Mouse (Mus musculus): ENCODE measurements around the gene Nfatc2ip. TPM values are rescaled to one million over a fixed set of nuclear protein-coding genes. Genes with fewer than 3 reads are reported as not detected.

Gene Nfatc2ip
- polyA plus RNA-seq, 2 experiments: 3.1 to 10.2 TPM

DNA sequence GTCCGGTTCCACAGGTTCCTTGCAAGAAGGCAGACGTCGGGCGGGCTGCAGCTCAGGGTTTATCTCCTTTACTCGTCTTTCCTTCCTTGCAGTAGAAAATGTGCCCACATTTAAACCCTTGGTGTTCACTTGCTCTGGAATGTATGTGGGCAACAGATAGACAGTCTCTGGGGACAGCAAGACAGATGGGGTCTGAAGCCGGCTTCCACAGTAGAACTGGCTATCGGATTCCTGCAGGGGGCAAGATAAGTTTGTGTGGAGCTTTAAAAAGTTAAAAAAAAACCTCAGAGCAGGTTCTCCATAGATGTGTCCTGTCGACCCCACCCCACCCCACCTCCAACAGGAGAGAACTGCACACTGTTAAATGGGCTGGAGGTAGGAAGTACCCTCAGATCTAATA, 48.2 kb downstream of the Nfatc2ip start:
- no peak for ATAC-seq (ENCODE audit: low FRiP score, low read depth)
- H3K9me3 ChIP-seq (ENCODE audit: control insufficient read depth, low read length): no peaks in the 10 kb centered on the region
- no peak for TF ChIP-seq POLR2A (IDR thresholded peaks at IDR 0.05; ENCODE audit: borderline replicate concordance, extremely low read depth, insufficient read depth, insufficient read length)
- no peak overlapping the region for H3K4me3 ChIP-seq (replicated peaks; ENCODE audit: low read length)
- H3K36me3 ChIP-seq (ENCODE audit: control insufficient read depth, insufficient read depth, low read length): no peaks in the 10 kb centered on the region
- WGBS: 72% methylated on average over 8 of the region's 8 CpGs
- H3K4me1 ChIP-seq (ENCODE audit: control insufficient read depth, insufficient read depth, low read length): no peaks in the 10 kb centered on the region
- H3K9ac ChIP-seq (ENCODE audit: low read depth, low read length, severe bottlenecking): no peak overlapping the region
- DNase-seq (ENCODE audit: low spot score): no peak
- no peak overlapping the region for H3K4me2 ChIP-seq (replicated peaks; ENCODE audit: low read depth, low read length, severe bottlenecking)
- no peaks in the 10 kb centered on the region for H3K27me3 ChIP-seq (ENCODE audit: control insufficient read depth, insufficient read depth, low read length)
- H3K27ac ChIP-seq (replicated peaks; ENCODE audit: low read depth, low read length): no peak overlapping the region

DNA sequence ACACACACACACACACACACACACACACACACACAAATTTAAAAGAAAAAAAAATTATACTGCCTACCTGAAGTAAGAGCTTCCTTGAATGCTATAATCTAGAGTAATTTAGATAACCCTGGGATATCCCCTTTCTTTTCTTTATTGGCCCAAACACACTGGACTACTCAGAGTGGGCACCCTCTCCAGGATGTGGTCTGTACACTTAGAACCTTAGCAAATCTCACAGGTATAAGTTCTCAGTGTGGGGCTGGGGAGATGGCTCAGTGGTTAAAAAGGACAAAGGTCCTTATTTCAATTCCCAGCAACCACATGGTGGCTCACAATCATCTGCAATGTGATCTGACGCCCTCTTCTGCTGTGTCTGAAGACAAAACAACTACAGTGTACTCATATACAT, 49.4 kb downstream of the Nfatc2ip start:
- Histone ChIP-seq H3K9me3 (ENCODE audit: control insufficient read depth, low read length) (no peaks in the 10 kb centered on the region), H3K9ac (ENCODE audit: low read depth, low read length, severe bottlenecking) (no peak overlapping the region), H3K4me3 (replicated peaks; ENCODE audit: low read length) (no peak overlapping the region), H3K36me3 (ENCODE audit: control insufficient read depth, insufficient read depth, low read length) (no peaks in the 10 kb centered on the region), H3K4me2 (replicated peaks; ENCODE audit: low read depth, low read length, severe bottlenecking) (no peak overlapping the region), H3K27me3 (ENCODE audit: control insufficient read depth, insufficient read depth, low read length) (no peaks in the 10 kb centered on the region), H3K27ac (replicated peaks; ENCODE audit: low read depth, low read length) (no peak overlapping the region), H3K4me1 (ENCODE audit: control insufficient read depth, insufficient read depth, low read length) (no peaks in the 10 kb centered on the region)
- ATAC-seq (ENCODE audit: low FRiP score, low read depth) (no peak), DNase-seq (ENCODE audit: low spot score) (no peak)
- no peak for TF ChIP-seq POLR2A (IDR thresholded peaks at IDR 0.05; ENCODE audit: borderline replicate concordance, extremely low read depth, insufficient read depth, insufficient read length)
- 47% methylated on average over 1 of the region's 1 CpGs for WGBS

DNA sequence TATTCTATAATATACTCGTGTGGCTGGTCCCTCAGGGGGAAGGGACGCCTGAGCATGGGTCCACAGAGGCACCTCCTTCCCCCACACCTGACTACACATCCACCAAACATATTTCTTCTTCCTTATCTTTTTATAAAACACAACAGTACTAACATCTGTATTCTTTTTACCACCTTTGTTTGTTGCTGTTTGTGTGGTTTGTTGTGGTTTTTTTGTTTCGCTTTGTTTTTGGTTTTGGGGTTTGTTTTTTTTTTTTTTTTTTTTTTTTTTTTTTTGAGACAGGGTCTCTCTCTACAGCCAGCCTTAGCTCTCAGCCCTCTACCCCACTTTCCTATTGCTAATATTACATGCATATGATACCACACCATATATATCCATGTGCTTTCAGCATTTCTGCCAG, 50.6 kb downstream of the Nfatc2ip start:
- Histone ChIP-seq H3K4me3 (replicated peaks; ENCODE audit: low read length) (no peak overlapping the region), H3K27ac (replicated peaks; ENCODE audit: low read depth, low read length) (no peak overlapping the region), H3K4me1 (ENCODE audit: control insufficient read depth, insufficient read depth, low read length) (no peaks in the 10 kb centered on the region), H3K27me3 (ENCODE audit: control insufficient read depth, insufficient read depth, low read length) (no peaks in the 10 kb centered on the region), H3K9ac (ENCODE audit: low read depth, low read length, severe bottlenecking) (no peak overlapping the region), H3K36me3 (ENCODE audit: control insufficient read depth, insufficient read depth, low read length) (no peaks in the 10 kb centered on the region), H3K4me2 (replicated peaks; ENCODE audit: low read depth, low read length, severe bottlenecking) (no peak overlapping the region), H3K9me3 (ENCODE audit: control insufficient read depth, low read length) (no peaks in the 10 kb centered on the region)
- WGBS: 56% methylated on average over 3 of the region's 3 CpGs
- DNase-seq (ENCODE audit: low spot score): no peak
- no peak for TF ChIP-seq POLR2A (IDR thresholded peaks at IDR 0.05; ENCODE audit: borderline replicate concordance, extremely low read depth, insufficient read depth, insufficient read length)
- no peak for ATAC-seq (ENCODE audit: low FRiP score, low read depth)

DNA sequence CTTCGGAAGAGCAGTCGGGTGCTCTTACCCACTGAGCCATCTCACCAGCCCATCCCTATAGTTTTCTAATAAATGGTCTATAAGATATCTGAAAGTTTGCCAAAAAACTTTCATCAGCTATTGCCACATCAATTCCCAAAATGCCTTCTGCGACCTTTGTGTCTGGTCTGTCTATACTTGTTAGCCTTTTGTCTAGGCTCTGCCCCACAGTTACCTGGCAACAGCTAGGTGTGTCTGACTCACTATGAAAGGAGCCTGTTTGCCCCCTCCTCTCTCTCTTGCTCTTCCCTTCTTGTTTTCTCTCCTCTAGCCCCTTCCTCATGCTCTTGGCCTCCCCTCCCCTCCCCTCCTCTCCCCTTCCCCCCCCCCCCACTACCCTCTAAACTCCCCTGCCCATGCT, 51.0 kb downstream of the Nfatc2ip start:
- 59% methylated on average over 3 of the region's 3 CpGs for WGBS
- ATAC-seq (ENCODE audit: low FRiP score, low read depth) (no peak), DNase-seq (ENCODE audit: low spot score) (no peak)
- Histone ChIP-seq H3K4me3 (replicated peaks; ENCODE audit: low read length) (no peak overlapping the region), H3K4me2 (replicated peaks; ENCODE audit: low read depth, low read length, severe bottlenecking) (no peak overlapping the region), H3K9me3 (ENCODE audit: control insufficient read depth, low read length) (no peaks in the 10 kb centered on the region), H3K9ac (ENCODE audit: low read depth, low read length, severe bottlenecking) (no peak overlapping the region), H3K36me3 (ENCODE audit: control insufficient read depth, insufficient read depth, low read length) (no peaks in the 10 kb centered on the region), H3K27ac (replicated peaks; ENCODE audit: low read depth, low read length) (no peak overlapping the region), H3K4me1 (ENCODE audit: control insufficient read depth, insufficient read depth, low read length) (no peaks in the 10 kb centered on the region), H3K27me3 (ENCODE audit: control insufficient read depth, insufficient read depth, low read length) (no peaks in the 10 kb centered on the region)
- TF ChIP-seq POLR2A (IDR thresholded peaks at IDR 0.05; ENCODE audit: borderline replicate concordance, extremely low read depth, insufficient read depth, insufficient read length): no peak

DNA sequence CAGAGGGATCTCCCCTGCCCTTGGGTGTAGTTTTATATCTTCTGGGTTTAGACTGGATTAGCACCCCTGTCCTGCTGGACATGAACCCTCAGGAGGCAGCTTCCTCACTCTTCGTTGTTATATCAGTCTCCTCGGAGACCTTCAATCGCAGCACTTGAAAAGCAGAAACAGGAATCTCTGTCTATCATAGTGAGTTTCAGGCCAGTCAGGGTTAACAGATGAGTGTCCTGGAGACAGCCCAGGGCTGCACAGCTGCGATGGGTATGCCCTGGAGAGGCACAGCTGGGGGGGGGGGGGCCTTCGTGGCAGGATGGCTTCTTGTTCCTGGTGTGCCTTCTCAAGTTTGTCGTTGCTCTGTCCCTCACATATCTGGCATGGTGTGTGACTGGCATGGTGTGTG, 55.6 kb downstream of the Nfatc2ip start:
- ATAC-seq (ENCODE audit: low FRiP score, low read depth) (no peak), DNase-seq (ENCODE audit: low spot score) (no peak)
- Histone ChIP-seq H3K27me3 (ENCODE audit: control insufficient read depth, insufficient read depth, low read length) (no peaks in the 10 kb centered on the region), H3K4me1 (ENCODE audit: control insufficient read depth, insufficient read depth, low read length) (no peaks in the 10 kb centered on the region), H3K27ac (replicated peaks; ENCODE audit: low read depth, low read length) (no peak overlapping the region), H3K9me3 (ENCODE audit: control insufficient read depth, low read length) (no peaks in the 10 kb centered on the region), H3K4me2 (replicated peaks; ENCODE audit: low read depth, low read length, severe bottlenecking) (no peak overlapping the region), H3K36me3 (ENCODE audit: control insufficient read depth, insufficient read depth, low read length) (no peaks in the 10 kb centered on the region), H3K9ac (ENCODE audit: low read depth, low read length, severe bottlenecking) (no peak overlapping the region), H3K4me3 (replicated peaks; ENCODE audit: low read length) (no peak overlapping the region)
- TF ChIP-seq POLR2A (IDR thresholded peaks at IDR 0.05; ENCODE audit: borderline replicate concordance, extremely low read depth, insufficient read depth, insufficient read length): no peak
- 45% methylated on average over 6 of the region's 6 CpGs for WGBS

DNA sequence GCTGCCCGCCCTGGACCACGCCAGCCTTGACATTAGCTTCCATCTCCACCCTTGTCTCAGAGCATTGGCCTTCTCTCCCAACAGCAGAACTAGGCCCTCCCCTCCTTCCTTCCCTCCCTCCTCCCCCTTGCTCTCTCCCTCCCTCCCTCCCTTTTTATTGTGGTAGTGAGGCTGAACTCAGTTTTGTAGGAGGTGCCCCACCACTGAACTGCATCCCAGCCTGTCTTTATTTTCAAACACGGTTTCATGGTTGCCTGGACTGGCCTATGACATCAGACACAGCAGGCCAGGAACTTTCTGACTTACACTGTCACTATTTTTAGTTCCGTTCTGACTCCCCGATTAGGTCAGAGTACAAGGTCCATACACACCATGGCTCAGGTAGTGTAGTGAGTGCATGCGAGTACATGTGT, 56.3 kb downstream of the Nfatc2ip start:
- H3K9ac ChIP-seq (ENCODE audit: low read depth, low read length, severe bottlenecking): no peak overlapping the region
- no peaks in the 10 kb centered on the region for H3K4me1 ChIP-seq (ENCODE audit: control insufficient read depth, insufficient read depth, low read length)
- TF ChIP-seq POLR2A (IDR thresholded peaks at IDR 0.05; ENCODE audit: borderline replicate concordance, extremely low read depth, insufficient read depth, insufficient read length): no peak
- WGBS: 78% methylated on average over 6 of the region's 6 CpGs
- no peaks in the 10 kb centered on the region for H3K9me3 ChIP-seq (ENCODE audit: control insufficient read depth, low read length)
- no peak for DNase-seq (ENCODE audit: low spot score)
- no peak overlapping the region for H3K4me2 ChIP-seq (replicated peaks; ENCODE audit: low read depth, low read length, severe bottlenecking)
- H3K36me3 ChIP-seq (ENCODE audit: control insufficient read depth, insufficient read depth, low read length): no peaks in the 10 kb centered on the region
- H3K27me3 ChIP-seq (ENCODE audit: control insufficient read depth, insufficient read depth, low read length): no peaks in the 10 kb centered on the region
- no peak for ATAC-seq (ENCODE audit: low FRiP score, low read depth)
- H3K4me3 ChIP-seq (replicated peaks; ENCODE audit: low read length): no peak overlapping the region
- no peak overlapping the region for H3K27ac ChIP-seq (replicated peaks; ENCODE audit: low read depth, low read length)

All from limb, embryonic 14.5 days (tissue).